Mouse (Mus musculus) embryonic stem cell, embryonic (primary cell): ENCODE data around the gene Chpf.

Experiments used
- CTCF ChIA-PET, 4 experiments: fragments of 300-600 bp in 2 of 4; fragments of 350-600 bp in 2 of 4; sonication (Branson Sonifier 250); formaldehyde crosslinking; loops; one replicate each; lab custom pipeline; 2022; ENCODE audit warnings: inconsistent platforms in 2 of 4; lab: Charles Lee
- POLR2A ChIA-PET, 4 experiments: fragments of 300-600 bp in 2 of 4; fragments of 350-600 bp in 2 of 4; sonication (Branson Sonifier 250); formaldehyde crosslinking; loops; one replicate each; lab custom pipeline; 2022; ENCODE audit warnings: antibody characterized with exemption in 4 of 4, inconsistent platforms in 1 of 4; lab: Charles Lee

Gene Chpf

DNA sequence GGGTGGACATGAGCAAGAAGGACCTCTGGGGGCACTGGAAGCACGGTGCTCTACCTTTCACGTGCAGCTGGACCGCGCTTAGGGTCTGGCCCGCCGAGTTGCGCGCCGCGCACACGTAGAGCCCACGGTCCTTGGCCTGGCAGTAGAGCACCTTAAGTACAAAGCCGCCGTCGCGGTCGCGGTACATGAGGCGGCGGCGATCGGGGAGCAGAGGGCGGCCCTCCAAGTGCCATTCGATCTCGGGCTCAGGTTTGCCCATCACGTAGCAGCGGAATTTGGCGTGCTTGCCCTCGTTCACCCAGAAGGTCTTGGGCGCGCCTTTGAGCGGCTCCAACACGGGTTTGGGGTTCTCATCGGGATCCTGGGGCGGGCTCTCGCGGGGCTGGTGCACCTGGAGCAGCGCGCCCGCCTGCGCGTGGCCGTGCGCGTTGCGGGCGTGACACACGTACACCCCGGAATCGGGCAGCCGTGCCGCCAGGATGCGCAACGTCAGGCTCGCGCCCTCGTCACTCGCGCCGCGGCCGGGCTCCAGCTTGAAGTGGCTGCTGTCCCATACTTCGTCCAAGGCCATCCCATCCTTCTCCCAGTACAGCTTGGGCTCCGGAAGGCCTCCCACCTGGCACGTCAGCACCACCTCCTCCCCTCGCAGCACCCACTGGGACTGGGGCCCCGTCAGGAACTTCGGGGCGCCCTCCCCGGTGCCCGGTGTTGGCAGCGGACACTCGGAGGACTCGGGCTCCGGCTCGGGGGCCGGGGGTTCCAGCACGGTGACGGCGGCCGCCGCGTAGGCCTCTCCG is 26.2 kb upstream of the Chpf start:
- CTCF ChIA-PET: interaction anchor here in 3 of 4 experiments (0.5 to 3.8 kb wide), 6 partner anchors 11 to 92 kb away, joined by 3 to 11 read pairs (median 3); partner anchors contain the start of gene Stk11ip (in 1 of the 3)
- POLR2A ChIA-PET: interaction anchor here in 3 of 4 experiments (1.0 to 4.6 kb wide), 18 partner anchors 9 to 188 kb away, joined by 3 to 19 read pairs (median 6); partner anchors contain the start of genes Chpf (in 2 of the 3), Stk11ip (in 2 of the 3), Tmem198 (in 2 of the 3) and Dnpep (in 1 of the 3)

- POLR2A ChIA-PET: interaction anchor here in 3 of 4 experiments (0.9 to 4.6 kb wide), 14 partner anchors 9 to 187 kb away, joined by 3 to 19 read pairs (median 4); partner anchors contain the start of genes Chpf (in 1 of the 3), Gmppa (in 1 of the 3), Stk11ip (in 1 of the 3) and Tmem198 (in 1 of the 3)
- CTCF ChIA-PET: interaction anchor here in 3 of 4 experiments (1.1 to 3.8 kb wide), 3 partner anchors 10 to 47 kb away, joined by 3 to 11 read pairs (median 5); no protein-coding TSS in a partner anchor
These were observed 25.3 kb upstream of the Chpf start for GRCm38 (mm10) chr1:75504256-75505045.

DNA sequence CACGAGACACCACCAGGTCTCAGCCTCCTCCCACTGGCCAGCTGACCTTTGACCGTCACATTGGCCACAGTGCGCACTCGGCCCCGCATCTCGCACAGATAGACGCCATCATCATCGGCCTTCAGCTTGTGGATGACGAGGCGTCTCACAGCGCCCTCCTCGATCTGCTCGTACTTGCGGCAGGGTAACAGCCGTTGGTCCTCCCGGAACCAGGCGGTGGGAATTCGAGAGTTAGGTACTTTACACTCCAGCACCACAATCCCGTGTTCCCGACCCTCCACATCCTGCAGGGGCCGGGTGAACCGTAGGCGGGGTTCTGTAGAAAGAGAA is 24.5 kb upstream of the Chpf start:
- POLR2A ChIA-PET: interaction anchor here (0.7 to 4.6 kb wide), 14 partner anchors 8 to 186 kb away, joined by 3 to 19 read pairs (median 3); partner anchors contain the start of genes Chpf (in 1 of the 4), Gmppa (in 1 of the 4) and Tmem198 (in 1 of the 4)

DNA sequence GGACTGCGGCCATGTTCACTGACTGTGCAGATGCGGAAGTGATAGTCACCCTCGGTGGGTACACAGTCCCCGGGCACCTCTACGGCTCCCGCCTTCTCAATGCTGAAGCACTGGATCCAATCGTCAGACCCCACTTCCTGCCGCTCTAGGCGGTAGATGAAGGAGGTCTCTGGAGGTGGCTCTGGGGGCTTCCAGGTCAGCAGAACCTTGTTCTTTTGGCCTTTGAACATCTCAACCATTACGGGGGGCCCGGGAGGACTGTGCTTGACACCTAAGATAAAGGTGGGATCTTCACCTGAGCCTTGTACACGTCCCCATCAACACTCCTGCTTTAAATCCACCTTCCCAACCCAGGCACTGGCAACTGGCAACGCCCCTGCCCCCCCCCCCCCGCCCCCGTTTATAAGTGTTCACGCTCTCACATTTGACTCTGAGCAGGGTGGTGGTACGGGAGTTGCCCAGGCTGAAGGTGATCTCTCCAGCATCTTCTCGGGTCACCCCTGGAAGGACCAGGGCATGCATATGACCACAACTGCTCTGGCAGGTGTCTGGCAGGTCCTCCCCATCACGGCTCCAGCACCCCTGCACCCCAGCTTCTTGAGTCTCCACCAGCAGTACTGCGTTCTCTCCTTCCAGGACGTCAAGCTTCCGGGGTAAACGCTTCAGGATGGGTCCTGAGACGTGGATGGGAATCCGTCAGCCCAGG is 24.0 kb upstream of the Chpf start:
- POLR2A ChIA-PET: interaction anchor here (0.7 to 4.6 kb wide), 15 partner anchors 8 to 186 kb away, joined by 3 to 19 read pairs (median 3); partner anchors contain the start of genes Chpf (in 1 of the 4), Gmppa (in 1 of the 4) and Tmem198 (in 1 of the 4)
- CTCF ChIA-PET: interaction anchor here in 3 of 4 experiments (0.5 to 3.8 kb wide), 5 partner anchors 8 to 636 kb away, joined by 3 to 11 read pairs (median 5); no protein-coding TSS in a partner anchor

More for the DNA sequence above, 24.5 kb upstream of the Chpf start:
- CTCF ChIA-PET: interaction anchor here in 3 of 4 experiments (0.5 to 3.8 kb wide), 5 partner anchors 9 to 636 kb away, joined by 3 to 11 read pairs (median 5); no protein-coding TSS in a partner anchor

- POLR2A ChIA-PET: interaction anchor here in 1 of 4 experiments (1.0 to 1.8 kb wide), 3 partner anchors 9 to 250 kb away, joined by 3 to 6 read pairs (median 4); no protein-coding TSS in a partner anchor
These were observed 22.8 kb upstream of the Chpf start for GRCm38 (mm10) chr1:75501905-75502304.

DNA sequence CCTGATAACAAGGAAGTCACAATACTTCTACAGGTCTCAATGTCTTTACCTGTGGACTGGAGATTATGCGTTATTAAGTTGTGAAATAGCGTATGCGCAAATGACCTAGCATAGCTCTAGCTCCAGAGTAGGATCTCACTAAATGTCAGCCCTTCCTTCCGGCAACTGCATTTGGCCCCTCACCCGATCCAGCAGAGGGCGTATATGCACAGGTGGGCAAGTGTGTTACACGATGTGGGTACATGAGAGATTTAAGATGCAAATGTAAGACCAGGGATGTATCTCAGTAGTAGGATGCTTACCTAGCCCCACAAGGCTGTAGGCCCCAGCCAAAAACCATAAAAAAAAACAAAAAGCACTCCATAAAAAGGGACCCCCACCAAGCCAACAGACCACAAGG is 20.3 kb upstream of the Chpf start:
- ChIA-PET CTCF (interaction anchor here (0.6 to 2.2 kb wide), 17 partner anchors 8 to 247 kb away, joined by 3 to 7 read pairs (median 3); partner anchors contain the start of gene Tmem198 (in 1 of the 4)), POLR2A (interaction anchor here (0.6 to 1.1 kb wide), 6 partner anchors 9 to 58 kb away, joined by 3 to 4 read pairs (median 3); no protein-coding TSS in a partner anchor)

More at GRCm38 (mm10) chr1:75501905-75502304, 22.8 kb upstream of the Chpf start:
- CTCF ChIA-PET: interaction anchor here in 2 of 4 experiments (1.0 to 1.4 kb wide), 4 partner anchors 14 to 151 kb away, joined by 3 to 4 read pairs (median 3); no protein-coding TSS in a partner anchor

GRCm38 (mm10) chr1:75498897-75499296 is 19.8 kb upstream of the Chpf start:
- ChIA-PET CTCF (interaction anchor here (0.6 to 2.2 kb wide), 14 partner anchors 8 to 154 kb away, joined by 3 to 7 read pairs (median 3); partner anchors contain the start of gene Tmem198 (in 1 of the 4)), POLR2A (interaction anchor here in 3 of 4 experiments (0.6 to 1.0 kb wide), 3 partner anchors 16 to 59 kb away, joined by 3 to 4 read pairs (median 3); no protein-coding TSS in a partner anchor)

DNA sequence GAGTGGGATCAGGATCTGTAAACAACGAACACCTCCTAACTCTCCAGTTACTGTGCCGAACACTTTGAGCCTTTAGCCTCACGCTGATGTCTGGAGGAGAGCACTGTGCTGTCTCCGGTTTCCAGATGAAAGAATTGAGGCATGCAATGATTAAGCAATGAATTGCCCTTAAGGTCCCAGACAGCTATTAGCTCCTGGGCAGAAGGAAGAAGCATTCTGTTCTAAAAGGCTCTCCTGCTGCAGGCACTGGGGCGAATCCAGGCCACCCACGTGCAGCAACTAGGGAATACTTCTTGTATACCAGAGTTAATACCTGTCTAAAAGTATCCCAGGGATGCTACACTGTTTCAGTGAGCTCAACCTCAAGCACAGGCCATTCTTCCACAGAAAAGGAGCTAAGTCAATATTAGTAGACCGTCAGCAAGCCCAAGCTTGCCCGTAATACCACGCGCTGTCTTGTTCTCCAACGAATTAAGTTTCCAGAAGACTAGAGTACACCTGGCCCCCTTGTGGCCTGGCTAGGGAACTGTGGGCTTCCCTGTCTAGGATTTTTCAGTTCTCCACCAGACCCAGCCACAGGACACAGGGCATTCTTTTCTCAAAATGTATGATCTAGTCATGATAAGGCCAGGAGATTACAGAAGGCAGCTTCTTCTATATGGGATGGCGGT is 15.9 kb upstream of the Chpf start:
- CTCF ChIA-PET: interaction anchor here (0.6 to 3.3 kb wide), 21 partner anchors 8 to 178 kb away, joined by 3 to 14 read pairs (median 5); partner anchors contain the start of genes Obsl1 (in 2 of the 4), Chpf (in 1 of the 4) and Tmem198 (in 1 of the 4)
- POLR2A ChIA-PET: interaction anchor here in 2 of 4 experiments (0.6 to 1.5 kb wide), 9 partner anchors 8 to 66 kb away, joined by 3 to 8 read pairs (median 4); partner anchors contain the start of genes Inha (in 2 of the 2), Obsl1 (in 2 of the 2), Chpf (in 1 of the 2) and Tmem198 (in 1 of the 2)

DNA sequence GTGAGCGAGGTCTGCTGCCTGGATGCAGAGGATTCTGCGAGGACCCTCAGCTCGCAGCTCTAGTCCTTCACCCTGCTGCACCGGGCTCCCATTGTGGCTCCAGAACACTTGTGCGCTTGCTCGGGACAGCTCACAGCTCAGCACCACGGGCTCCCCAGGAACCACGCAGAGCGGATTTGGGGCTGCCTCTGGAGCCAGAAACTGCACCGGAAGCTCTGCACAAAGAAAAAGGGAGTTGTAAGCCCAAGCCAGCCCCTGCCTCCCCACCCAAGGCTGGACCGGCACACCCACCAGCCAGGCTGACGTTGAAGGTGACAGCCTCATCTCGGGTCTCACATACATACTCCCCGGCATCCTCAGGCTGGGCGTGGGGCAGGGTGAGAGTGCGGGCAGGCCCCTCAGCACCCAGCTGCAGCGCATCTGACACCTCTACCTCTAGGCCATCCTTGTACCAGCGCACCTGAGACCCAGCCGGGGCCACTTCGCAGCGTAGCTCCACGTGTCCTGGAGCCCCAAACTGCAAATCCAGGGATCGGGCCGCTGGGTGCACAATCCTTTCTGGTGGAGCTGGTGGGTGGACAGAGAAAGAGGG is 13.6 kb upstream of the Chpf start:
- CTCF ChIA-PET: interaction anchor here (0.6 to 3.4 kb wide), 8 partner anchors 14 to 150 kb away, joined by 3 to 17 read pairs (median 4); partner anchors contain the start of genes Chpf (in 1 of the 4), Gmppa (in 1 of the 4) and Tmem198 (in 1 of the 4)
- POLR2A ChIA-PET: interaction anchor here in 3 of 4 experiments (0.5 to 3.0 kb wide), 10 partner anchors 9 to 175 kb away, joined by 3 to 17 read pairs (median 6); partner anchors contain the start of genes Obsl1 (in 2 of the 3), Chpf (in 1 of the 3), Gmppa (in 1 of the 3) and Inha (in 1 of the 3)

GRCm38 (mm10) chr1:75490785-75491551 is 11.9 kb upstream of the Chpf start:
- ChIA-PET POLR2A (interaction anchor here (0.5 to 3.0 kb wide), 10 partner anchors 11 to 1906 kb away, joined by 3 to 17 read pairs (median 4); partner anchors contain the start of genes Chpf (in 1 of the 4), Gmppa (in 1 of the 4), Inha (in 1 of the 4) and Obsl1 (in 1 of the 4)), CTCF (interaction anchor here (0.6 to 3.4 kb wide), 10 partner anchors 8 to 148 kb away, joined by 3 to 17 read pairs (median 4); no protein-coding TSS in a partner anchor)

GRCm38 (mm10) chr1:75487405-75488161 is 8.5 kb upstream of the Chpf start:
- POLR2A ChIA-PET: interaction anchor here (0.5 to 3.1 kb wide), 55 partner anchors 8 to 636 kb away, joined by 3 to 35 read pairs (median 4); partner anchors contain the start of genes Chpf (in 3 of the 4), Stk11ip (in 3 of the 4), Tmem198 (in 3 of the 4) and Inha (in 2 of the 4)

DNA sequence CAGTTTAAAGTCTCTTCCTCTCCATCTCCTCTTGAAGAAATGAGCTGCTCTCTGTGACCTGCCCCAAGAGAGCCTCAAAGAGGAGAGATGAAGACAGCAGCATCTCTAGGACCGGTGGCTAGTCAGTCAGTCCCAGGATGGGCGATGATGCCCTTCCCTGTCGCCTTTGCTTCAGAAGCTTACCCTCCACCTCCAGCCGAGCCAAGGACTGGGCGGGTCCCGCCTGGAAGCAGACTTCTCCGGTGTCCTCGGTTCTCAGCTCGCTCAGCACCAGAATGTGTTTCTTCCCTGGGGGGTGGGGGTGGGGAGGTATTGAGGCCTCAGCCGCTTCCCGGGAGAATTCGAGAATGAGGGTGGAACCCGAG is 7.9 kb upstream of the Chpf start:
- POLR2A ChIA-PET: interaction anchor here (0.5 to 3.1 kb wide), 54 partner anchors 8 to 635 kb away, joined by 3 to 35 read pairs (median 4); partner anchors contain the start of genes Chpf (in 3 of the 4), Stk11ip (in 3 of the 4), Tmem198 (in 3 of the 4) and Inha (in 2 of the 4)
- CTCF ChIA-PET: interaction anchor here (0.6 to 3.1 kb wide), 30 partner anchors 8 to 679 kb away, joined by 3 to 39 read pairs (median 6); partner anchors contain the start of genes Chpf (in 4 of the 4), Tmem198 (in 4 of the 4), Gmppa (in 2 of the 4) and Dnpep (in 1 of the 4)

More at GRCm38 (mm10) chr1:75487405-75488161, 8.5 kb upstream of the Chpf start:
- CTCF ChIA-PET: interaction anchor here (0.6 to 3.1 kb wide), 31 partner anchors 8 to 680 kb away, joined by 3 to 39 read pairs (median 6); partner anchors contain the start of genes Chpf (in 4 of the 4), Tmem198 (in 4 of the 4), Gmppa (in 2 of the 4) and Dnpep (in 1 of the 4)

- POLR2A ChIA-PET: interaction anchor here in 3 of 4 experiments (0.6 to 3.1 kb wide), 24 partner anchors 9 to 267 kb away, joined by 3 to 24 read pairs (median 4); partner anchors contain the start of genes Dnpep (in 1 of the 3), Gmppa (in 1 of the 3), Inha (in 1 of the 3) and Obsl1 (in 1 of the 3)
- CTCF ChIA-PET: interaction anchor here (0.6 to 3.1 kb wide), 17 partner anchors 8 to 593 kb away, joined by 3 to 39 read pairs (median 7); partner anchors contain the start of genes Chpf (in 2 of the 4), Tmem198 (in 2 of the 4) and Gmppa (in 1 of the 4)
These were observed 7.5 kb upstream of the Chpf start for GRCm38 (mm10) chr1:75486561-75486960.
